In genomic region chr12:31788530-31788929, GRCm38 (mm10) we compare ENCODE assay signal across 20 mouse cellular contexts.
"Had no signal": no experiment of that assay in that cellular context is flagged by ENCODE, and none has a peak within 500 bp of the region (broad histone marks: within the 10 kb centered on the region; RNA-seq: fewer than 3 reads in every experiment).

No protein-coding gene starts in this region.

- H3K36me3 ChIP-seq: lung, embryonic 15.5 days; midbrain, embryonic 10.5 days; midbrain, embryonic 12.5 days; neural tube, embryonic 13.5 days; neural tube, embryonic 15.5 days had no signal

- ATAC-seq: midbrain, embryonic 16.5 days had no signal

- H3K9ac ChIP-seq: lung, embryonic 15.5 days; midbrain, embryonic 12.5 days; neural tube, embryonic 13.5 days; neural tube, embryonic 15.5 days had no signal

- H3K9me3 ChIP-seq: lung, embryonic 15.5 days; megakaryocyte, embryonic 14.5 days; midbrain, embryonic 10.5 days; midbrain, embryonic 12.5 days; neural tube, embryonic 13.5 days; neural tube, embryonic 15.5 days had no signal

- H3K4me2 ChIP-seq: lung, embryonic 15.5 days; midbrain, embryonic 12.5 days; neural tube, embryonic 13.5 days; neural tube, embryonic 15.5 days had no signal

- DNase-seq: lung, adult 2 months; lung, postnatal 10 days; lung, postnatal 4 days; midbrain, embryonic 14.5 days; retina, postnatal 1 day; right cerebral cortex, adult 18-20 months; right cerebral cortex, postnatal 25 days; right cerebral cortex, postnatal 4 days; spleen, adult 18-20 months; thymus, adult 18-20 months; thymus, postnatal 14 days; thymus, postnatal 36 days had no signal

- H3K4me3 ChIP-seq: lung, embryonic 15.5 days; megakaryocyte, embryonic 14.5 days; midbrain, embryonic 10.5 days; midbrain, embryonic 12.5 days; myocyte; neural tube, embryonic 13.5 days; neural tube, embryonic 15.5 days had no signal

- H3K27ac ChIP-seq: lung, embryonic 15.5 days; midbrain, embryonic 10.5 days; midbrain, embryonic 12.5 days; neural tube, embryonic 13.5 days; neural tube, embryonic 15.5 days had no signal

- H3K4me1 ChIP-seq: lung, embryonic 15.5 days; megakaryocyte, embryonic 14.5 days; midbrain, embryonic 10.5 days; midbrain, embryonic 12.5 days; neural tube, embryonic 13.5 days; neural tube, embryonic 15.5 days had no signal

- H3K27me3 ChIP-seq: lung, embryonic 15.5 days; megakaryocyte, embryonic 14.5 days; midbrain, embryonic 12.5 days; neural tube, embryonic 13.5 days; neural tube, embryonic 15.5 days had no signal
